Mouse (Mus musculus): ENCODE data around the gene Etd.
"Not testable (repeated sequence)": the region's sequence is repeated elsewhere in the genome, so short reads cannot be mapped to it uniquely, and the experiment has no call there.

The Etd gene

DNA sequence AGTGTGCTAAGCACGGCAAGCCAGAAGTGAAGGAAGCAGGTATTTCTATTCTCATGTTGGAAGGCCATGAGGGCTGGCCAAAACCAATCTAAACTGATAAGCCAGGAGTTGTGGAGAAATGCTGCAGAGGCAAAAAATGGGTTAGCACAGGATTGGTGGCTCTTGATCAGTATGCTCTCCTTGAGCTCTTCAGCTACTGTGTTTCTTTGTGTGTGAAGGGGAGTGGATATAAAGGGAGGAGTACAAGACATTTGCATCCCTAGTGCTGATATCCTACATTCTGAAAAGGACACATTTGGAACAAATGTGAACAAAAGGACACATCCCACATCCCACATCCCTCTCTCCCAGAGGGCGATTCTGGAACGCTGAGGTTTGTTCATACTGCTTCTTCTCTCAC is at the start of gene Etd:
Gene Etd, plus strand, starts transcription at position 301 of the 400 bp plus-strand sequence.
- no peak for DNase-seq

DNA sequence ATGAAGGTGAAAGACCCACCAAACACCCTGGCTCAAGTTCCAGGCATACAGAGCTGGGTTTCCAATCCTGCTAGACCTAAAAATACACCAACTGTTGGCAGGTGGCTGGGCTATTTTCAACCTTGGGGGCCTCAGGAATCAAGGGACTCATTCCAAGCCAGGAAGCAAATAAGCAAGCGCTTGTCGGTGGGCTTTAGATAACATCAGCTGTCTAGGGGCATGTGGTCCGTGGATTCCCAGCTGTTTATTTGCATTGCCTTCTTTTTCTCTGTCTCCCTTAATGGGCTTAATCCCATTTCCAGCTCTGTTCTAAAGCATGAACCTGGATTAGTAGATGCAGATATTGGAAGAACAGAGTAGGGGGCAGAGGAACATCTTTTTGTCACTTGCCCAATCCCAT is 48.4 kb upstream of the Etd start:
- DNase-seq, result no peak

DNA sequence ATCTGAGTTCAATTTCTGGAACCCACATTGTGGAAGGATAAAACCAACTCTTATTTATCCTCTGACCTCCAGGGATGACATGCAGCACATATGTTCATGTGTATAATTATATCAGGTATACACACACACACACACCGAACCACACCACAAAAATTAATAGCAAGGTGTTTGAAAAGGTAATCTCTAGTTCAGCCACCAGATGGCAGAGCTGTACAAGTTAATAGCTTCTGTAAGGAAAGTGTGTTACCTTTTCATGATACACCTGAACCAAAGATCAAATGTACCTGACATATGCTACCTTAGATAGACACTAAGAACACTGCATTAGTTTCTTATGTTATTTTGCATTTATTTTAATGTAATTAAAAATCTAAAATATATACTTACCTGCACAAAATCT is 1.8 kb upstream of the Etd start:
- DNase-seq, result peak; percentile 26

DNA sequence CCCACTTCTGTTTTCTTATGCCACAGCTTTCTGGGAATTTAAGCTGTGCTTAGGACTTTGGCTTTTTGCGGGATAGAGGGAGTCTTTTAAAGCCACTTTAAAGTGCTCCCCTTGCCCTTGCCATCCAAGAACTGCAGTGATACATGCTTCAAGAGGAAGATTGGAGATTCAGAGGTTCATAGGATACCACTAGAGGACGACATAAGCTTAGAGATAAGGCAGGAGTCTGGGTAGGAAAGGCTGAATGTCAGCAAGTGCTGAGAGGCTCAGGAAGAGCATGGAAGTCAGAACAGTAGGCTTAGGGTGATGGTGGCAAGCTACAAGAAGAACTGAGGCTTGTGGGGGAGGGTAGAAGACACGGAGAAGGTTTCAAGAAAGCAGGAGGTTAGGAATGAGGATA is 24.9 kb downstream of the Etd start:
- peak; percentile 24 for DNase-seq

DNA sequence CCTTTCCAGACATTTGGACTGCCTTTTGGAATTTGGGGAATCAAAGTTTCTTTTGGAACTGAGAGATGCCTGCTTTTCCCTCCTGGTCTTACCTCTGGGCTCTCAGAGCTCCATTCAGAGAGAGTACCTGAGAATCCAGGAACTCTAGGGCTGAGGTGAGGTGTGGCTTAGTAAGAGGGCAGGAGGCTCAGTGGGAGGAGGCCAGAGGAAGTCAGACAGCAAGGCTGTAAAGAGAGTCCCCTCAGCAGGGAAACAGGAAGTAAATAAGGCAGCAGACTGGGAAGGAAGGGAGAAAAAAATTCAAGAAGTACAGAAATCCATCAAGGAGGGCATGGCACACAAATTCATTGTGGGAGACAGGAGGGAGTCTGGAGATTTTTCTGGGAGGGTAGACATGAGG is 29.5 kb downstream of the Etd start:
- DNase-seq, result not testable (repeated sequence)

All from retina, postnatal 1 day (tissue).